Mouse (Mus musculus) spleen, postnatal 14 days (tissue): ENCODE measurements at regions not wholly inside any gene's neighbourhood (a gene's known extent, or its start where the extent isn't known, plus 50 kb on each side); places are given as distances from the start of the nearest gene placed in this dataset.
A peak's percentile ranks its signal among the peaks of the same experiment; 100 is the strongest.

Experiments
- DNase-seq, 2 experiments: peaks; one replicate each; pipeline ENCODE4 v3.0.0; 2021 to 2022; ENCODE audit warnings: low spot score in 2 of 2

- no peak for DNase-seq
Observed at GRCm38 (mm10) chr7:133521936-133522335, 80.0 kb downstream of the Tex36 start.

- DNase-seq: no peak
Observed at GRCm38 (mm10) chr7:133518926-133519325, 83.0 kb downstream of the Tex36 start.

- no peak for DNase-seq
Observed at GRCm38 (mm10) chr7:133517576-133517975, 84.4 kb downstream of the Tex36 start.

GRCm38 (mm10) chr7:133510926-133511325 lies 91.0 kb downstream of the Tex36 start:
- DNase-seq: no peak

GRCm38 (mm10) chr7:133509486-133509885 lies 92.5 kb downstream of the Tex36 start:
- DNase-seq: no peak

GRCm38 (mm10) chr7:133508370-133509012 lies 93.5 kb downstream of the Tex36 start:
- DNase-seq: no peak

- no peak for DNase-seq
Observed at GRCm38 (mm10) chr7:133505628-133506027, 96.3 kb downstream of the Tex36 start.

- DNase-seq: no peak
Observed at GRCm38 (mm10) chr7:133503946-133504345, 98.0 kb downstream of the Tex36 start.

- DNase-seq: no peak
Observed at GRCm38 (mm10) chr7:133502731-133503130, 99.2 kb downstream of the Tex36 start.

GRCm38 (mm10) chr7:133497551-133497950 lies 104.4 kb downstream of the Tex36 start:
- no peak for DNase-seq

GRCm38 (mm10) chr7:133494982-133495550 lies 106.9 kb downstream of the Tex36 start:
- no peak for DNase-seq

GRCm38 (mm10) chr7:133494256-133494981 lies 107.5 kb downstream of the Tex36 start:
- no peak for DNase-seq

GRCm38 (mm10) chr7:133492626-133493025 lies 109.3 kb downstream of the Tex36 start:
- DNase-seq: no peak

GRCm38 (mm10) chr7:133487887-133488630 lies 113.9 kb downstream of the Tex36 start:
- no peak for DNase-seq

- DNase-seq: no peak
Observed at GRCm38 (mm10) chr7:133484430-133484841, 117.5 kb downstream of the Tex36 start.

GRCm38 (mm10) chr7:133481529-133481928 lies 120.4 kb downstream of the Tex36 start:
- no peak for DNase-seq

GRCm38 (mm10) chr7:133479679-133480078 lies 122.3 kb downstream of the Tex36 start:
- no peak for DNase-seq

- peak in 1 of 2 experiments; percentile 2 for DNase-seq
Observed at GRCm38 (mm10) chr7:133477933-133478332, 124.0 kb downstream of the Tex36 start.

- no peak for DNase-seq
Observed at GRCm38 (mm10) chr7:133477221-133477620, 124.7 kb downstream of the Tex36 start.

- DNase-seq: no peak
Observed at GRCm38 (mm10) chr7:133471706-133472105, 130.3 kb downstream of the Tex36 start.

GRCm38 (mm10) chr7:133470620-133470958 lies 131.4 kb downstream of the Tex36 start:
- DNase-seq: no peak

- no peak for DNase-seq
Observed at GRCm38 (mm10) chr7:133469952-133470619, 131.9 kb downstream of the Tex36 start.
